Mouse (Mus musculus): ENCODE data around the gene Sat2.

The Sat2 gene

GRCm38 (mm10) chr11:69621571-69622268, at the start of gene Sat2:
Gene Sat2 (plus strand): TSS chr11:69622024.
- 1% methylated on average over 20 of the region's 20 CpGs for WGBS

GRCm38 (mm10) chr11:69575220-69575619, 46.6 kb upstream of the Sat2 start:
- WGBS: 50% methylated on average over 3 of the region's 3 CpGs

- 74% methylated on average over 5 of the region's 5 CpGs for WGBS
Measured at GRCm38 (mm10) chr11:69576307-69576706, 45.5 kb upstream of the Sat2 start.

- 13% methylated on average over 15 of the region's 15 CpGs for WGBS
Measured at GRCm38 (mm10) chr11:69578301-69578700, 43.5 kb upstream of the Sat2 start.

DNA sequence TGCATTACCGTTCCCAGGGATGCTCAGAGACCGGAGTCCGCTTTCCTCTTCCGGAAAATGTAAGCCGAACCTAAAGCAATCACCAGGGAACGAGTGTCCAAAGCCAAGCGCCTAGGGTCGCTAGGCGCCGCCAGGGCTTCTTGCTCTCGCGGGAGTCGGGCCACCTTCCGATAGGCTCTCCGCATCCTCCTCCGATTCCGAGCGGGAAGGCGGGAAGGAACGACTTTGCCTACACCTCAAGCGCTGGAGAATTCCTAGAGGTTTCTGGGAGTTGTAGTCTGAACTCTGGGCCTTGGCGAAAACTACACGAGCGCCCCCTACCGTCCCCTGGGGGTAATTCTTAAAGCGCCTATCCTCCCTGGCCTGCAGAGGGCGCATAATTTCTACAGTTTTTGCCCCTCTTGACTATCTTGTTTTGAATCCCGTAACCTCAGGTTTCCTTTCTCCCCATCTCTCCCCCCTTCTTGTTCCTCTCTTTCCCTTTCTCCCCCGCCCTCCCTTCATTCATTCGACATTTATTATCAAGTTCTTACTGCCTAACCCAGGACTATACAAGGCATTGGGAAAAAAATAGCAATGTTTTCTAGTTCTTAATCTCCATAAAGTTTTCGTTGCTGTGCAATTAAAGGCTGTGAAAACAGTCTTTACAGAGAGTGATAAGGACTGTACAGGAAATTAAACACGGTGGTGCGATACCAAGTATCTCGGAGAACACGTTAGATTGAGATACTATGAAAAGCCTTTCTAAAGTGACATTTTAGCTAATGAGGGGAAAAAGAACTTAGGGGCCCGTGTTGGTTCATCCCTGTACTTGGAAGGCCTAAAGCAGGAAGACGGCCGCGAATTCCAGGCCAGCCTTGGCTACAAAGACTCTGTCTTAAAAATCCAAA, 42.5 kb upstream of the Sat2 start:
- under 1% methylated on average over 39 of the region's 39 CpGs for WGBS

GRCm38 (mm10) chr11:69580091-69580514, 41.7 kb upstream of the Sat2 start, which contains the start of the genes Wrap53 and Trp53:
Gene Wrap53 (minus strand): TSS chr11:69580255.
Gene Trp53 (plus strand): TSS chr11:69580359.
- WGBS: 0% methylated on average over 13 of the region's 13 CpGs

- WGBS: under 1% methylated on average over 25 of the region's 25 CpGs
Measured at GRCm38 (mm10) chr11:69580572-69581146, 41.2 kb upstream of the Sat2 start.

- WGBS: under 1% methylated on average over 36 of the region's 36 CpGs
Measured at GRCm38 (mm10) chr11:69581147-69581688, 40.6 kb upstream of the Sat2 start.

DNA sequence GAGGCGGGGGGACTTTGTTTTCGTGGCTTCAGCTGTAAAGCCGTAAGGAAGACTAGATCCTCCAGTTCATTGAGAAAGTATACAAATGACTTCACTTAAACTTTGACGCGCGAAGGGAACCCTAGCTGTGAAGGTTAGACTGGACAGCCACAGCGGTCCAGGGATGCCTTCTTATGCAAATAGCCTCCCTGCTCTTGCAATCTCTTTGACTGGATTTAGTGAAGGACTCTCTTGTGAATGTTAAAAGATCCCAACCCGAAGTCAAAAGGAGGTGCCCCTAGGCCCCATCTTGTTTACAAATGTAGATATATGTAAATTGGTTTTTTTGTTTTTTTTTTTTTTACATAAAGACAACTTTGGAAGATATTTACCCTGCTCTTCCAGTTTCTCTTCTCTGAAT, 40.0 kb upstream of the Sat2 start:
- 1% methylated on average over 8 of the region's 8 CpGs for WGBS

DNA sequence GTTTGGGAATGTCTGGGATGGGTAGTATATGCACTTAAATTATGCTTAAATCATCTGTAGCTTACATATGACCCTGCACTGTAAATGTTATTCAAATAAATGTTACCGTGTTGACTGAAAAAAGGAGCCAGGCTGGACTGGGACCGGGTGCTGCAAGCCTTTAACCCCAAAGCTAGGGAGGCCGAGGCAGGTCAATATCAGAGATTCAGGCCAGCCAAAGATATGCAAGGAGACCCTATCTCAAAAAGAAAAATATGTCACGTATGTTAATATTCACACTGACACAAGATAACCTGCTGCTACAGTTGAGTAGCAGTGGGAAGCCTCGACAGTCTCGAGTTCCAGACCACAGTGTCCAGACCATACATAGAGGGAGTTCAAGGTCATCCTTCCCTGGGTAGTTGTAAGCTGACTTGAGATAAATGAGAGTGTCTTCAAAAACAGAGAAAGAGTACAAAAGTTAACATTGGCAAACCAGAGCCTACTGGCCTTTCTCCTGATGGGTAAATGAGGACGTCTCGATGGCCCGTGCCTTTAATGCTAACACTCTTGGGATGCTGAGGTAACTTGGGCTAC, 39.5 kb upstream of the Sat2 start:
- 67% methylated on average over 9 of the region's 9 CpGs for WGBS

GRCm38 (mm10) chr11:69584008-69584407, 37.8 kb upstream of the Sat2 start:
- 81% methylated on average over 7 of the region's 7 CpGs for WGBS

DNA sequence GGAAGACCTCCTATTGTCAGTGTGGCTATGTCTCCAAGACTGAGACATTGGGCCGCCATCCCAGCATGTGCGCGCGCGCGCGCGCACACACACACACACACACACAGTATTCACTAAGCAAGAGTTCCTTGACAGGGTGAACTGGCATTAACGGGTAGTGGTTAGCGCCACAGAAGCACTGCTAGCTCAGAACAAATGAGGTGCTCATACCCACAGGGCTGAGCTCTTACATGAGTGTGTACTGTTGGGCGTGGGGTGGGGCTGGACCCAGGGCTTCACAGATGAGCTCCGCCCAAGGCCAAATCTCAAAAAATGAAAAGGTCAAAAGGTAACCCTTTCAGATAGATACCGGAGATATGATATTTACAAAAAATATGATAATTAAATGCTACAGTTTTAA, 36.9 kb upstream of the Sat2 start:
- WGBS: 90% methylated on average over 13 of the region's 13 CpGs

DNA sequence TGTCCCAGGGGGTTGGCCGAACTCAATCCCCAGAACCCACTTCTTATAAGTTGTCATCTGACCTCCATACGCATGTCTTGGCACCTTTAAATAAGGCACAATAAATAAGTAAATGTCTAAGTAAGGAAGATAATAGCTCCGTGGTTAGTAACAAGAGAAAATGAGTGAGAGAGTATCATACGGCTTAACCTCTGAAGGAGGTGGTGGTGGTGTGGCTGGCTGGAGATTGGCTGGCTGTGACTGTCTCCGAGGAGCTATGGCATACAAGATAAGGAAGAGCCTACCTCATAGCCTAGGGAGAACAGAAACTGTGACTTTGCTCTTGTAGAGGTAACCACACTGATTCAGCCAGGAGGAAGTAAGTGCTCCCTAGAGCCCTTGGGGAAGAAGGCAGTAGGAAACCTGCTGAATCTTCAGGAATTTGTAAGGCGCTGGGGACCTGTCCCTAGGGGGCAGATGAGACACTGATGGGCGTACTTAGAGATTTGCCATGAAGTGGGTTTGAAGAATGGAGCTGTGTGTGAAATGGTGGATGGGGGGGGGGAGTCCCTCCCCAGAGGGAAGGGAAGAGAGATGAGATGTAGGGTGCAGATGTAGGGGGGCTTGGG, 36.0 kb upstream of the Sat2 start:
- 81% methylated on average over 7 of the region's 7 CpGs for WGBS

DNA sequence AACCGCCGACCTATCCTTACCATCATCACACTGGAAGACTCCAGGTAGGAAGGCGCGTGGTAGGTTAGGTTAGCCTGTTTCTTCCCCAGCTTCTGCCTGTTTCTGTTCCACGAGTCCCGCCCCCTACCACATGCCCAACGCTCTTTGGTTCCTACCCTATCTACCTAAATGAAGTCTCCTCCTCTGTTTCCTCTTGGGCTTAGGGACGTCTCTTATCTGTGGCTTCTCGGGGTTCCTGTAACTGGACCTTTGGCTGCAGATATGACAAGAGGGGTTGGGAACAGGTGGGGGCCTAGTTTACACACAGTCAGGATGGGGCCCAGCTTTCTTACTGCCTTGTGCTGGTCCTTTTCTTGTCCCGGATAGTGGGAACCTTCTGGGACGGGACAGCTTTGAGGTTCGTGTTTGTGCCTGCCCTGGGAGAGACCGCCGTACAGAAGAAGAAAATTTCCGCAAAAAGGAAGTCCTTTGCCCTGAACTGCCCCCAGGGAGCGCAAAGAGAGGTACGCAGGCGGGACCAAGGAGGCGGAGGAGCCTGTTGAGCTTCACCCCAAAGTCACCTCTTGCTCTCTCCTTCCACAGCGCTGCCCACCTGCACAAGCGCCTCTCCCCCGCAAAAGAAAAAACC, 32.5 kb upstream of the Sat2 start:
- 93% methylated on average over 22 of the region's 22 CpGs for WGBS

GRCm38 (mm10) chr11:69590622-69591021, 31.2 kb upstream of the Sat2 start:
- 90% methylated on average over 8 of the region's 8 CpGs for WGBS

GRCm38 (mm10) chr11:69591424-69591823, 30.4 kb upstream of the Sat2 start:
- 82% methylated on average over 3 of the region's 3 CpGs for WGBS

DNA sequence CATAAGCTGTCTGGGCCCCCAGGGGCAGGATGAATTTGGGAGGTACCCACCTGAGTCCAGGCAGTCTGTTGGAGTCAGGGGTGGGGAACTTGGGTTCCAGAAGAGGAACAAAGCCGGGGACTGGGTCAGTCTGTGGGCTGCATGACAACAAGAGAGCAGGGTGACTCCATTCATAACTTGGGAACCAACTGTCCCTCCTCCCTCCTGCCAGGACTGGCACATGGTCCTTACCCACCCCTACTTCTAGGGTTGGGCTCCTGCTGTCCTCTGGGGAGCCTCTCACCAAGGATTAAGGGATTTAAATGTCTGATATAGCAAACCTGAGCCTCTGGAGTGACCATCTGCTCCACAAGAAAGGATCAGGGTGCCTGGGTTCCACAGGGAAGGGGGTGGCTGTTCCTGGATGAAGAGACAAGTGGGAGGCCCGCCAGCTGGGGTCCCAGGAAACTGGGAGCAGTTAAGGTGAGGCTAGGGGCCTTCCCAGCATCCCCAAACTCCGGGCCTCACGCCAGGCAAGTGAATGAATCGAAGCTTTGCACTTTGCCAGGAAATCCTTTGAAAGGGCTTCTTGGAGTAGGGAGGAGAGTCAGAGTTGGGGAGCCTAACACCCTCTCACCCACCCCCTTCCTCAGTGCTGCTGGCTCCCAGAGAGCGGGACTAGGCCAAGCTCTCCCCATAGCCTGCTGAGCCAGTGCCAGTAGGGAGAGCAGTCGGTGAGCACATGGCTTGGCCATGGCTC, 29.8 kb upstream of the Sat2 start:
- 40% methylated on average over 7 of the region's 7 CpGs for WGBS

DNA sequence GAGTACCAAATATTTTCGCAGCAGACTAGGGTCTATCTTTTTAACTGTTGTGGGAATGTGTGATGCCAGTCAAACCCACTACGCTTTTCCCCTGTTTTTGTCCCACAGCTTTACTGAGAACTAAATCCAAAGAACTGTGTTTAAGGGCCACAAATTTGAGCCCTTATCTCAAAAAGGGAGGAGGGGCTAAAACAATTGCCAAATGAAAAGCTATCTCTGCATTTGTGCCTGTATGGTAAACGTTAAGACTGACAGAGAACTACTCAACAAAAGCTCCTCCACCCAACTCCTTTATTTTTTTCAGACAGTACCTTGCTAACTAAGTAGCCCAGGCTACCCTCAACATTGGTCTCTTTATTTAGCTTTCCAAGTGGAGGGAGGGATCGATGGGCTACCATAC, 29.0 kb upstream of the Sat2 start:
- WGBS: 73% methylated on average over 4 of the region's 4 CpGs

DNA sequence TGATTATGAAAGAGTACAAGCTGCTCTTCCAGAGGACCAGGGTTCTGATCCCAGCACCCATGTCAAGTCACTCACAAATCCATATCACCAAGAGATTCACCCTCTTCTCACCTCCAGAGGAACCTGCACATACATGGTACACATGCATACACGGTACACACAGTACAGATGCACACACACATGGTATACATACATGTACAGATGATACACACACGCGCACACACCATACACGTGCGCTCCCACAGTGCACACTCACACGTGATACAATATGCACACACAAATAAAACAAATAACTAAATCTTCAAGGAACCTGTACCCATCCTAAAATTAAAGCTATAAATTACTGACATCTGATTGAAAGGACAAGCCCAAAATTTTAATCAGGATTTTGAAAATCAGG, 27.0 kb upstream of the Sat2 start:
- 95% methylated on average over 6 of the region's 6 CpGs for WGBS

DNA sequence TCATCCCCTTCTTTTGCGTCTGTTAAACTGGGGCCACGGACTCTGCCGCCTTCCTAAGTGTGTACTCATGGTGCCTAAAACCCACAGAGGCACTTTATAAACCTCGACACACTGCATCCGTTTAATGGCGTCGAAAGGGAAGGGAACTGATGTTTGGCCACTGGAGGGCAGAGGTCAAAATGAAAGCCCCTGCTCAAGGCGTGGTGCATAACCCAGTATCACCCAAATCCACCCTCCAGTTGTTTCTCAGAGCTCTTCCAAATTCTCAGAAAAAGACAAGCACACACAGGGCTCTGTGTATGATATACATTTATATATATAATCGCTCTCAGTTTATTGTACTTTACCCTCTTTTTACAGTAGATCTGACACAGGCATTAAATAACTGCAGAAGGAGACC, 22.4 kb upstream of the Sat2 start:
- WGBS: 50% methylated on average over 9 of the region's 9 CpGs

All from cerebral cortex, adult 2 months (tissue).